Mouse (Mus musculus): Measurements from ENCODE around the gene Pdzd9. TPM values are rescaled to one million over a fixed set of nuclear protein-coding genes. Genes with fewer than 3 reads are reported as not detected.

The Pdzd9 gene
- polyA plus RNA-seq, 1 experiment from 2014 or later: 0.43 TPM

GRCm38 (mm10) chr7:120695196-120695595, 25.1 kb upstream of the Pdzd9 start:
- Histone ChIP-seq H3K9ac (ENCODE audit: low read depth, low read length) (no peak overlapping the region), H3K4me2 (no peak overlapping the region), H3K4me3 (ENCODE audit: low read depth, low read length) (no peak overlapping the region), H3K27me3 (ENCODE audit: control insufficient read depth, insufficient read depth, low read length) (no peaks in the 10 kb centered on the region), H3K4me1 (ENCODE audit: control insufficient read depth, insufficient read depth, low read length) (peaks cover 7% of the 10 kb centered on the region; the same call in 1 of the 2 replicates), H3K9me3 (replicated peaks; ENCODE audit: control insufficient read depth, low read length) (no peaks in the 10 kb centered on the region), H3K36me3 (ENCODE audit: control insufficient read depth, insufficient read depth, low read length) (no peaks in the 10 kb centered on the region), H3K27ac (ENCODE audit: low read depth, low read length) (no peak overlapping the region)
- ATAC-seq (replicated peaks; ENCODE audit: insufficient number of reproducible peaks, low FRiP score, low TSS enrichment): no peak
- WGBS (ENCODE audit: insufficient replicate concordance): 38% methylated on average over 6 of the region's 6 CpGs

GRCm38 (mm10) chr7:120693831-120694375, 23.8 kb upstream of the Pdzd9 start:
- no peak for ATAC-seq (replicated peaks; ENCODE audit: insufficient number of reproducible peaks, low FRiP score, low TSS enrichment)
- Histone ChIP-seq H3K9ac (ENCODE audit: low read depth, low read length) (no peak overlapping the region), H3K27ac (ENCODE audit: low read depth, low read length) (no peak overlapping the region), H3K4me3 (ENCODE audit: low read depth, low read length) (no peak overlapping the region), H3K4me1 (ENCODE audit: control insufficient read depth, insufficient read depth, low read length) (peaks cover 3% of the 10 kb centered on the region; the same call in 1 of the 2 replicates), H3K36me3 (ENCODE audit: control insufficient read depth, insufficient read depth, low read length) (no peaks in the 10 kb centered on the region), H3K27me3 (ENCODE audit: control insufficient read depth, insufficient read depth, low read length) (no peaks in the 10 kb centered on the region), H3K4me2 (no peak overlapping the region), H3K9me3 (replicated peaks; ENCODE audit: control insufficient read depth, low read length) (no peaks in the 10 kb centered on the region)
- WGBS (ENCODE audit: insufficient replicate concordance): 93% methylated on average over 5 of the region's 5 CpGs

DNA sequence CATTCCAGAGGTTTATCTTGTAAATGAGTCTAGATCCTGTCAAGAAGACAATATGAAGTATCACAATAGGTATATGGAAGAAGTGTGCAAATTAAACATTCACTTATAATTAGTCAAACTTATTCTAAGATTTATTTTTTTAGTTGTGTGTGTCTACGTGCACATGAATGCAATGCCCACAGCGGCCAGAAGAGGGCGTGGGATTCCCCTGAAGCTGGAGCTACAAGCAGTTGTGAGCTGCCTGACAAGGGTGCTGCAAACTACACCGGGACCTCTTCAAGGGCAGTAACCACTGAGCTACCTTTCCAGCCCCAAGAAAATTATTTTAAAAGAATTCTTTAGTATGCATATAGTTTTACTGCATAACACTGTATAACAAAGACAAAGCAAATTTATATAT, 20.5 kb upstream of the Pdzd9 start:
- no peak overlapping the region for H3K4me3 ChIP-seq (ENCODE audit: low read depth, low read length)
- H3K9me3 ChIP-seq (replicated peaks; ENCODE audit: control insufficient read depth, low read length): no peaks in the 10 kb centered on the region
- no peak overlapping the region for H3K9ac ChIP-seq (ENCODE audit: low read depth, low read length)
- H3K27ac ChIP-seq (ENCODE audit: low read depth, low read length): no peak overlapping the region
- H3K4me2 ChIP-seq: no peak overlapping the region
- H3K27me3 ChIP-seq (ENCODE audit: control insufficient read depth, insufficient read depth, low read length): no peaks in the 10 kb centered on the region
- no peak for ATAC-seq (replicated peaks; ENCODE audit: insufficient number of reproducible peaks, low FRiP score, low TSS enrichment)
- H3K36me3 ChIP-seq (ENCODE audit: control insufficient read depth, insufficient read depth, low read length): no peaks in the 10 kb centered on the region
- H3K4me1 ChIP-seq (ENCODE audit: control insufficient read depth, insufficient read depth, low read length): peaks cover 11% of the 10 kb centered on the region
- 74% methylated on average over 4 of the region's 4 CpGs for WGBS (ENCODE audit: insufficient replicate concordance)

- peaks cover 23% of the 10 kb centered on the region for H3K4me1 ChIP-seq (ENCODE audit: control insufficient read depth, insufficient read depth, low read length)
- no peak overlapping the region for H3K4me2 ChIP-seq
- H3K27me3 ChIP-seq (ENCODE audit: control insufficient read depth, insufficient read depth, low read length): no peaks in the 10 kb centered on the region
- no peak for ATAC-seq (replicated peaks; ENCODE audit: insufficient number of reproducible peaks, low FRiP score, low TSS enrichment)
- no peak overlapping the region for H3K9ac ChIP-seq (ENCODE audit: low read depth, low read length)
- H3K27ac ChIP-seq (ENCODE audit: low read depth, low read length): no peak overlapping the region
- H3K4me3 ChIP-seq (ENCODE audit: low read depth, low read length): no peak overlapping the region
- H3K9me3 ChIP-seq (replicated peaks; ENCODE audit: control insufficient read depth, low read length): no peaks in the 10 kb centered on the region
- no peaks in the 10 kb centered on the region for H3K36me3 ChIP-seq (ENCODE audit: control insufficient read depth, insufficient read depth, low read length)
- WGBS (ENCODE audit: insufficient replicate concordance): 87% methylated on average over 6 of the region's 6 CpGs
Measured at GRCm38 (mm10) chr7:120685227-120685626, 15.1 kb upstream of the Pdzd9 start.

GRCm38 (mm10) chr7:120684731-120685161, 14.6 kb upstream of the Pdzd9 start:
- Histone ChIP-seq H3K9me3 (replicated peaks; ENCODE audit: control insufficient read depth, low read length) (no peaks in the 10 kb centered on the region), H3K27me3 (ENCODE audit: control insufficient read depth, insufficient read depth, low read length) (no peaks in the 10 kb centered on the region), H3K4me3 (ENCODE audit: low read depth, low read length) (no peak overlapping the region), H3K4me1 (ENCODE audit: control insufficient read depth, insufficient read depth, low read length) (peaks cover 28% of the 10 kb centered on the region), H3K4me2 (no peak overlapping the region), H3K36me3 (ENCODE audit: control insufficient read depth, insufficient read depth, low read length) (no peaks in the 10 kb centered on the region), H3K9ac (ENCODE audit: low read depth, low read length) (no peak overlapping the region), H3K27ac (ENCODE audit: low read depth, low read length) (no peak overlapping the region)
- ATAC-seq (replicated peaks; ENCODE audit: insufficient number of reproducible peaks, low FRiP score, low TSS enrichment): no peak
- 72% methylated on average over 2 of the region's 2 CpGs for WGBS (ENCODE audit: insufficient replicate concordance)

DNA sequence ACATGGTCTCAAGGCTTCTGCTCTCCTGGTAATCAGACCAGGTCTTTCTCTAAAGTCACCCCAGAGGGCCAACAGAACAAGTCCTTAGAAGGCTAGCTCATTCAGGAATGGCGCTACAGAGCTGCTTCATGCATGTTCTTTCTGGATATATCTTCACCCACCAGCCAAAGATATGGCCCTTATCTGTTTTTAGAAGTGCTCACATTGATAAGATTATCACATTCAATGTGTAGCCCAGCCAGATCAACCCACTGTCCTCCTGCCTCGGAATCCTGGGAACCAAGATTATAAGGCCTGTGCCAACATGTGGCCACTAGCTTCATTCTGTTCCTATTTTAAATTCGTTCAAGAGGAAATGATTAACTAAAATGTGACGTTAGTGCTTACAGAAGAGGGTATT, 11.9 kb upstream of the Pdzd9 start:
- Histone ChIP-seq H3K27me3 (ENCODE audit: control insufficient read depth, insufficient read depth, low read length) (no peaks in the 10 kb centered on the region), H3K4me2 (no peak overlapping the region), H3K36me3 (ENCODE audit: control insufficient read depth, insufficient read depth, low read length) (no peaks in the 10 kb centered on the region), H3K4me1 (ENCODE audit: control insufficient read depth, insufficient read depth, low read length) (peaks cover 34% of the 10 kb centered on the region), H3K4me3 (ENCODE audit: low read depth, low read length) (no peak overlapping the region), H3K9me3 (replicated peaks; ENCODE audit: control insufficient read depth, low read length) (no peaks in the 10 kb centered on the region), H3K9ac (ENCODE audit: low read depth, low read length) (no peak overlapping the region), H3K27ac (ENCODE audit: low read depth, low read length) (no peak overlapping the region)
- no peak for ATAC-seq (replicated peaks; ENCODE audit: insufficient number of reproducible peaks, low FRiP score, low TSS enrichment)
- WGBS (ENCODE audit: insufficient replicate concordance): 40% methylated on average over 4 of the region's 4 CpGs

DNA sequence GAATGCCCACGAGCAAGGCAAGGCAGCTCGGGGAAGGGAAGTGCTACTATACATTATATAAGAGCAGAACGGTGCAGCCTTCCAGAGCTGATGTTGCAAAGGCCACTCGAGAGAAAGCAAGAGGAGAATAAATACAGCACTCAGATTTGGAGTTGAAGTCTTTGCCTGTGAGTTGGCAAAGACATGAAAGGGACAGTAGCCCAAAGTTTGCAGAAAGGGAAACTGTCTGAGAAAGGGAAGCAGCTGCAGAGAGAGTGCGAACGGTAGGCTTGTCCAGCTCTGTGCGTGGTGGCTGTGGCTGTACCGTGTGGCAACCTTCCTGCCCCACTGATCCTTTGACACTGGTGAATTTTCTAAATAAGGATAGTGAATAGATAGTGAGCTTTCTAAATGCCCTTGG, 8.9 kb upstream of the Pdzd9 start:
- Histone ChIP-seq H3K27ac (ENCODE audit: low read depth, low read length) (no peak overlapping the region), H3K4me1 (ENCODE audit: control insufficient read depth, insufficient read depth, low read length) (peaks cover 33% of the 10 kb centered on the region), H3K9me3 (replicated peaks; ENCODE audit: control insufficient read depth, low read length) (no peaks in the 10 kb centered on the region), H3K4me3 (ENCODE audit: low read depth, low read length) (peak overlapping the region; percentile 95), H3K9ac (ENCODE audit: low read depth, low read length) (no peak overlapping the region; the same call in 1 of the 2 replicates), H3K4me2 (peak overlapping the region; percentile 84), H3K36me3 (ENCODE audit: control insufficient read depth, insufficient read depth, low read length) (no peaks in the 10 kb centered on the region), H3K27me3 (ENCODE audit: control insufficient read depth, insufficient read depth, low read length) (no peaks in the 10 kb centered on the region)
- no peak for ATAC-seq (replicated peaks; ENCODE audit: insufficient number of reproducible peaks, low FRiP score, low TSS enrichment)
- WGBS (ENCODE audit: insufficient replicate concordance): 55% methylated on average over 8 of the region's 8 CpGs

- peak; percentile 50 for ATAC-seq (replicated peaks; ENCODE audit: insufficient number of reproducible peaks, low FRiP score, low TSS enrichment)
- H3K4me1 ChIP-seq (ENCODE audit: control insufficient read depth, insufficient read depth, low read length): peaks cover 33% of the 10 kb centered on the region
- H3K27me3 ChIP-seq (ENCODE audit: control insufficient read depth, insufficient read depth, low read length): no peaks in the 10 kb centered on the region
Measured at GRCm38 (mm10) chr7:120677764-120678531, 7.8 kb upstream of the Pdzd9 start.

More at GRCm38 (mm10) chr7:120677764-120678531, 7.8 kb upstream of the Pdzd9 start:
- H3K9me3 ChIP-seq (replicated peaks; ENCODE audit: control insufficient read depth, low read length): no peaks in the 10 kb centered on the region
- peak overlapping the region; percentile 96 for H3K9ac ChIP-seq (ENCODE audit: low read depth, low read length)
- peak overlapping the region; percentile 95 for H3K4me3 ChIP-seq (ENCODE audit: low read depth, low read length)
- H3K27ac ChIP-seq (ENCODE audit: low read depth, low read length): peak overlapping the region; percentile 75; the same call in 1 of the 2 replicates
- H3K36me3 ChIP-seq (ENCODE audit: control insufficient read depth, insufficient read depth, low read length): no peaks in the 10 kb centered on the region
- 3% methylated on average over 41 of the region's 42 CpGs for WGBS (ENCODE audit: insufficient replicate concordance)
- H3K4me2 ChIP-seq: peak overlapping the region; percentile 84

All from heart, embryonic 11.5 days (tissue).